Mouse (Mus musculus): ENCODE results near the gene Rhof. TPM values are rescaled to one million over a fixed set of nuclear protein-coding genes. Genes with fewer than 3 reads are reported as not detected.

Rhof gene
- polyA plus RNA-seq, 1 experiment from 2014 or later: 4.8 TPM

DNA sequence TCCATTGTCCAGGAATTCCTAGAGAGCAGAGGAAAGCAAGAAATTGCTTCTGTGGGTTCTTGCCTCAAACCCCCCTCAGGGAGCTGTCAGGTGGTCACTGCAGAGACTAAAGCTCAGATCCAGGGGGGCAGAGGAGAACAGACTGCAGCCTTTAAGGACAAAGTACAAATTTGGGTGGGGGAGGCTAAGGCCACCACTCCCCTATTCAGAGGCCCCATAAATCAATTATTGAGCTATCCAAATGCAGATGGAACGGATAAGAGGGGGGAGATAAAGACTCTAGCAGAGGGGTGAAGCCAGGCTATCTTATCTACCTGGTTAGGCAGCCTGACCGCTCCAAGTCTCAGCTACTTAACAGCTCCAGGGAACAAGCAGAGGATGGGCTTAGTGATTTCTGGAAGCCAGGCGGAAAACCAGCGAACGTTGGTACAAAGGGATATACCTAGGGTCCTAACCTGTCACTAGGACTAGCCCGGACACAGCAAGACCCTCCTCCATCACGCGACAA, 2.4 kb upstream of the Rhof start:
- DNase-seq (ENCODE audit: low spot score): no peak
- Histone ChIP-seq H3K27me3 (replicated peaks; ENCODE audit: control insufficient read depth, insufficient read depth, low read length) (no peaks in the 10 kb centered on the region), H3K36me3 (ENCODE audit: control insufficient read depth, insufficient read depth, low read length) (no peaks in the 10 kb centered on the region), H3K4me3 (ENCODE audit: low read depth, low read length) (peak overlapping the region; percentile 97), H3K9me3 (ENCODE audit: control insufficient read depth, low read length) (no peaks in the 10 kb centered on the region), H3K9ac (ENCODE audit: low read depth, low read length) (peak overlapping the region; percentile 100), H3K4me2 (peak overlapping the region; percentile 100), H3K27ac (ENCODE audit: low read depth, low read length) (peak overlapping the region; percentile 100), H3K4me1 (replicated peaks; ENCODE audit: control insufficient read depth, insufficient read depth, low read length) (peaks cover 73% of the 10 kb centered on the region)
- no peak for ATAC-seq (replicated peaks; ENCODE audit: low FRiP score)
- WGBS: 37% methylated on average over 8 of the region's 8 CpGs

DNA sequence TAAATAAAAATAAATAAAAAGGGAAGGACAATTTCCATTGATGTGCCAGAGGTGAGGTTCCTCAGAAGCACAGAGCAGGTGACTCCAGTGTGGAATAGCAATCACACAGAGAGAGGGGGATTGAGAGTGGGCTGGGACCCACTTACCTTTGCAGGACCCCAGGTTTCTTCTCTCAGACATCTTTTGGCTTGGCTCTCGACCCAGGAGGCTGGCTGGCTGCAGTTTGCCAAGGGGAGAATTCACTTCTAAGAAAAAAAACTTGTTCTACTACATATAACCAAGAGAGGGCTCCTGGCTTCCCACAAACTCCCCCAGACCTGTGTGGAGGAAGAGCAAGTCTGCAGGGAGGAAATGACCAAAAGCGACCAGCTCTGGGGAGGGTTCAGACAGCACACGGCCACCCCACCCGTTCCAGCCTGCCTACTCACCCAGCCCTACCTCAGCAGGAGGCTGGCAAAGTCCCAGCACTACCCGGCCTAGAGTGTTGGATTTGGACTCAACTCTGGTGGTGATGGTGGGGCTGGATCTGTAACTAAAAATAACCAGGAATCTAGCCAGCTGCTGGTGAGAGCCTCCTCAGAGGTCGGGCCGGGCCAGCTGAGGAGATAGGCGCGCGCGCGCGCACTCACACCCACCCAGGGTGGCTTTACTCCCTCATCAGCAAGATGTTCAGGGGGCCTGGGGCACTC, 1.8 kb upstream of the Rhof start:
- DNase-seq (ENCODE audit: low spot score) (no peak), ATAC-seq (replicated peaks; ENCODE audit: low FRiP score) (no peak)
- H3K36me3 ChIP-seq (ENCODE audit: control insufficient read depth, insufficient read depth, low read length): no peaks in the 10 kb centered on the region
- peaks cover 72% of the 10 kb centered on the region for H3K4me1 ChIP-seq (replicated peaks; ENCODE audit: control insufficient read depth, insufficient read depth, low read length)
- no peaks in the 10 kb centered on the region for H3K9me3 ChIP-seq (ENCODE audit: control insufficient read depth, low read length)
- 40% methylated on average over 13 of the region's 13 CpGs for WGBS
- peak overlapping the region; percentile 100 for H3K9ac ChIP-seq (ENCODE audit: low read depth, low read length)
- H3K27ac ChIP-seq (ENCODE audit: low read depth, low read length): peak overlapping the region; percentile 100
- H3K4me3 ChIP-seq (ENCODE audit: low read depth, low read length): peak overlapping the region; percentile 97
- H3K27me3 ChIP-seq (replicated peaks; ENCODE audit: control insufficient read depth, insufficient read depth, low read length): no peaks in the 10 kb centered on the region
- peak overlapping the region; percentile 100 for H3K4me2 ChIP-seq

DNA sequence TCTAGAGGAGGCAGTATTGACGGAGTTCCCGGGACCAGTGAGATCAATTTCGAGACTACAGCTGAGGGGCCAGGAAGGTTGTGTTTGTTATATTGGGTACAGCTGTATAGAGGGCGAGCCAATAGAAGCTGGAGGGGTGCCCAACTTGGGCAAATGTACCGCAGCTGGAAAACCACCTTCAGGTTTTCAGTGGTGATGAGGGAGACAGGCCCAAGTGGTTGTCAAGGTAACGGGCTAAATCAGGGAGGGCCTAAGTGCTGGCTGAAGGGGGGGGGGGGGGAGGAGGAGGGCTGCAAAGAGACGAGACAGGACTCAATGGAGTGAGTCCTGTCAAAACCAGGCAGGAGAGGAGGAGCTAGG, 1.3 kb upstream of the Rhof start:
- 53% methylated on average over 7 of the region's 7 CpGs for WGBS
- no peak for DNase-seq (ENCODE audit: low spot score)

DNA sequence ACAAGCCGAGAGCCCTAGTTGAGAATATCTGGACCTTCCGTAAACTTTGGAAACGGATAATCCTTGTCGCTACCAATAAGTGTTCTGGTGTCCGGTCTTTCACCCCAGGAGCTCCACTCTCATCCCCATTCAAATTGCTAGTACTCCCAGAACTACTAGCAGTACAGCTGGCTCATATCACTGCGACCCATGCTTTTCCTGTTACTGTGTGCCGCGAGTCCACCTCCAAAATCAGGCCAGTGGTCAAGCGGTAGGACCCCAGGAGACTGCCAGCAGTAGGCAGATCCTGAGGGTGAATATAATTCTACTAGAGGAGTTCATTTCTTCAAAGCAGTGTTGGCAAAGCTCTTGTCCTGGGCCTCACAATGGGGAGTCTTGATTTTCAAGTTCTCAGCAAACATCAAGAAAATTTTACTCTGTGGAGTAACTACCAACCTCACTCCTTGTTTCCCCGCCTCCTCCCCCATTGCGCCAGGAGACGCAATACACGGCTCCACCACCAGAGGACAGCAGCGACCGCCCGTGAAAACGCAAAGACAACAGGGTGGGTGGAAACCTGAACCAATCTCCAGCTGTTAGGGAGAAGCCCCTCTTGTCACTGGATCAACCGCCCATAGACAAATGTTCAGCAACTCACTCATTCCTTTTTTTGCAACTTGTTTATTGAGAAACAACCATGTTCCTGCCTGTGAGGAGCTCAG, 741 bp upstream of the Rhof start:
- Histone ChIP-seq H3K27me3 (replicated peaks; ENCODE audit: control insufficient read depth, insufficient read depth, low read length) (no peaks in the 10 kb centered on the region), H3K4me2 (peak overlapping the region; percentile 90), H3K9me3 (ENCODE audit: control insufficient read depth, low read length) (no peaks in the 10 kb centered on the region), H3K4me1 (replicated peaks; ENCODE audit: control insufficient read depth, insufficient read depth, low read length) (peaks cover 69% of the 10 kb centered on the region), H3K9ac (ENCODE audit: low read depth, low read length) (no peak overlapping the region), H3K4me3 (ENCODE audit: low read depth, low read length) (peak overlapping the region; percentile 53; the same call in 1 of the 2 replicates), H3K27ac (ENCODE audit: low read depth, low read length) (peak overlapping the region; percentile 23; the same call in 1 of the 2 replicates), H3K36me3 (ENCODE audit: control insufficient read depth, insufficient read depth, low read length) (no peaks in the 10 kb centered on the region)
- ATAC-seq (replicated peaks; ENCODE audit: low FRiP score) (no peak), DNase-seq (ENCODE audit: low spot score) (peak; percentile 86)
- 13% methylated on average over 18 of the region's 18 CpGs for WGBS

More for the DNA sequence above, 1.3 kb upstream of the Rhof start:
- no peaks in the 10 kb centered on the region for H3K9me3 ChIP-seq (ENCODE audit: control insufficient read depth, low read length)
- H3K27me3 ChIP-seq (replicated peaks; ENCODE audit: control insufficient read depth, insufficient read depth, low read length): no peaks in the 10 kb centered on the region
- no peak for ATAC-seq (replicated peaks; ENCODE audit: low FRiP score)
- 0 out of 2 replicates have a peak overlapping the region, but pooled peaks have one; percentile 23 for H3K27ac ChIP-seq (ENCODE audit: low read depth, low read length)
- H3K9ac ChIP-seq (ENCODE audit: low read depth, low read length): no peak overlapping the region
- no peaks in the 10 kb centered on the region for H3K36me3 ChIP-seq (ENCODE audit: control insufficient read depth, insufficient read depth, low read length)
- no peak overlapping the region for H3K4me3 ChIP-seq (ENCODE audit: low read depth, low read length)
- H3K4me2 ChIP-seq: peak overlapping the region; percentile 6; the same call in 1 of the 2 replicates
- H3K4me1 ChIP-seq (replicated peaks; ENCODE audit: control insufficient read depth, insufficient read depth, low read length): peaks cover 74% of the 10 kb centered on the region

DNA sequence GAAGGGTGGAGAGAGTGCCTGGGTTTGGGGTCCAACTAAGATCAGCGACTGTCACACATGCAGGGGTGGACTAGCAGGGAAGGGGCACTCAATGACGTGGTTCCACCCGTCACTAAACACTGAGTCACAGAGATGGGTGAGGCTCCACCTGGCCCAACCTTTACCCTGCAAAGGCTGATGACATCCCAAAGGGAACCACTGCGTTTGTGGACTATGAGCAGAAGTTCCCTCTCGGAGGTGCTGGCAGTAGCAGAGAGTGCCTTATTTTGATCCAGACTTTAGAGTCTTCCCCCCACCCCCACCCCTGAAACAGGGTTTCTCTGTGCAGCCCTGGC, 1.7 kb downstream of the Rhof start:
- Histone ChIP-seq H3K4me2 (no peak overlapping the region), H3K4me3 (ENCODE audit: low read depth, low read length) (no peak overlapping the region), H3K27me3 (replicated peaks; ENCODE audit: control insufficient read depth, insufficient read depth, low read length) (no peaks in the 10 kb centered on the region), H3K4me1 (replicated peaks; ENCODE audit: control insufficient read depth, insufficient read depth, low read length) (peaks cover 54% of the 10 kb centered on the region), H3K27ac (ENCODE audit: low read depth, low read length) (no peak overlapping the region), H3K9me3 (ENCODE audit: control insufficient read depth, low read length) (no peaks in the 10 kb centered on the region), H3K9ac (ENCODE audit: low read depth, low read length) (no peak overlapping the region), H3K36me3 (ENCODE audit: control insufficient read depth, insufficient read depth, low read length) (no peaks in the 10 kb centered on the region)
- ATAC-seq (replicated peaks; ENCODE audit: low FRiP score) (no peak), DNase-seq (ENCODE audit: low spot score) (no peak)
- WGBS: 75% methylated on average over 5 of the region's 5 CpGs

DNA sequence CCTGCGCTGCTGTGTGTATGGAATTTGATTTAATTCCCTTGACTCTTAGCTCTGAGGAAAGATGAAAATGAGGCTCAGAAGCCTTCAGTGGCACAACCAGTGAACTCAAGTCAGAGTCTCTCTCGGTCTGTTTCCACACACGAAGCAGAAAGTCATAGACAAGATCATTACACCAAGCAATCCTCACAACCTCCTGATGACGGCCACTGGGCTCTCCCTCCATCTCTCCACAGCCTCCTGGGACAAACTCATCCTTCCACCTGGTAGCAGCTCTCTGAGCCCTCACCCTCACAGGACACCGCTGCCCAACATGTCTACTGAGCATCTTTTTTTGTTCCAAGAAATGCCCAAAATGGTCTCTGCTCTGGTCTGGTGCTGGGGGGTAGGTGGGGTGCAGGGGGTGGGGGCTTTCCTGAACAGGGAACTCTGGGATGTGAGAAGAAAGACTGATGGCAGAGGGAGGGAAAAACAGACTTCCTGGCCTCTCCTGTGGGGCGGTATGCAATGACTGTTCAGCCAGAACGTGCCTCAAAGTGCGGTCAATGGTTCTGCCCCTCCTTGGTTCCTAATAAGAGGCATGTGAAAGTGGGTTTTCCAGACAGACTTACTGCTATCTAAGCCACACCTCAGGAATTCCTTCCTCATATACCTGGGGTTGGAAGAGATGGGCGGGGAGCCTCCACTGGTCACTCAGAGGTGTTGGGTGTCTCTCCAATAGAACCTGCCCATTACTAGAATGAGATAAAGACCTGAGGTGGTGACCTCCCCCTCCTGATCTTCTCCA, 2.3 kb downstream of the Rhof start:
- Histone ChIP-seq H3K27ac (ENCODE audit: low read depth, low read length) (no peak overlapping the region), H3K27me3 (replicated peaks; ENCODE audit: control insufficient read depth, insufficient read depth, low read length) (no peaks in the 10 kb centered on the region), H3K4me3 (ENCODE audit: low read depth, low read length) (no peak overlapping the region), H3K36me3 (ENCODE audit: control insufficient read depth, insufficient read depth, low read length) (no peaks in the 10 kb centered on the region), H3K4me2 (no peak overlapping the region), H3K9ac (ENCODE audit: low read depth, low read length) (no peak overlapping the region), H3K4me1 (replicated peaks; ENCODE audit: control insufficient read depth, insufficient read depth, low read length) (peaks cover 55% of the 10 kb centered on the region), H3K9me3 (ENCODE audit: control insufficient read depth, low read length) (no peaks in the 10 kb centered on the region)
- DNase-seq (ENCODE audit: low spot score) (no peak), ATAC-seq (replicated peaks; ENCODE audit: low FRiP score) (no peak)
- 86% methylated on average over 9 of the region's 9 CpGs for WGBS

DNA sequence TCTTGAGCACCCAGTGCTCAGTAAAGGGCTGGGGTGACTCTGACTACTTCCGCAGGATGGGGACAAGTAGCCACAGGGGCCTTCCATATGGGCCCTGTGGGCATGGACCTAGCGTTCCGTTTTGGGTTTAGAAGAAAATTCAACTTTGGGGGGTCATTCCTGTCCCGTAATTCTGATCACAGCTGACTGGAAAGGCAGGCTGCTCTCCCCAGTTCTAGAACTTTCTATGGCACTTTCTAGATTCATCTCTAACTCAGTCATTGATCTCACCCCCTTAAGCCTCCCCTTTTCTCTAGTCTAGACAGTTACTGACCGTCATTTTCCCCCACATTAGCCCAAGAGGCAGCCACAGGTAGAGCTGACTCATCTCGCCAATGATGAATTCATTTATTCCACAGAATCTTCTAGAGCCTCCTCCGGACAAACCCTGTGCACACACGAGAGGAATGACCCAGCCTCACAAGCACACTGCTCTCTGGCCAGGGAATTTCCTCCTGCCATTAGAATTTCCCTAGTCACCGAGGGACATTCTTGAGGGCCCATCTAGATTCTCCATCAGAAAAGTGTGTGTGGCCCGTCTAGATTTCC, 3.2 kb downstream of the Rhof start:
- 59% methylated on average over 10 of the region's 10 CpGs for WGBS
- H3K27ac ChIP-seq (ENCODE audit: low read depth, low read length): no peak overlapping the region

DNA sequence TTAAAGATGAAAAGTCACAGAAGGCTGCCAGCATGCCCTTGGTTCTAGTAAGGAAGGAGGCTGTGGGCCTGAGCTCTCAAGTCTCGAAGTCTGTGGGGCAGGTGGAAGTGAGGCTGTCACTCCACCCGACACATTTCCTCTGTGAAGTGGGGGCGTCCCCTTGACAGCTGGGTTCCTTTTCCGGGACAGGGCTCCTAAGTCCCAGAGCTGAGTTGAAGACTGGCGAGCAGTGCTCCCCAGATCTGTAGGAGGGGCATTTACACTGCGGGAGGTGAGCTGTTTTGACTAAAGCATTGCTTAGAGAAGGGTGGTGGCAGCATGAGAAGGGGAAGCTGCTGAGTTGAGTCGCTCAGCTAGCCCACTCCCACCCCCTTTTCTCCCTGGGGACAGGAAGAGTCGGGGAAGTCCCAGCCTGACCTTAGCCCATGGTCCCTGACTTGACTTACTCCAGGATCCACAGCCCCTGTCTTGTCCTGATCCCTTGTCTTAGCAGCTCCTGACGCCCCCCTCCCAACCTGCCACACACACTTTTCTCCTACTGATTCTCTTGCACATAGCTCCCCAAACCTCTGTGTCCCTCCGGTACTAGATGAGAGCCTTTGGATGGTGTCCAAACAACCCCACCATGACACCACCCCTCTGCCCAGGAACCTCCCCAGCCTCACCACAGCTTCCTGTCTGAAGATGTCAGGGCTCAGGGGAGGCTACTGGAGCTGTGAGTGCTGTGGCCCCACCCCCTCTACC, 3.9 kb downstream of the Rhof start:
- WGBS: 38% methylated on average over 10 of the region's 10 CpGs
- Histone ChIP-seq H3K27me3 (replicated peaks; ENCODE audit: control insufficient read depth, insufficient read depth, low read length) (no peaks in the 10 kb centered on the region), H3K27ac (ENCODE audit: low read depth, low read length) (no peak overlapping the region), H3K9ac (ENCODE audit: low read depth, low read length) (no peak overlapping the region), H3K4me1 (replicated peaks; ENCODE audit: control insufficient read depth, insufficient read depth, low read length) (peaks cover 43% of the 10 kb centered on the region), H3K4me3 (ENCODE audit: low read depth, low read length) (no peak overlapping the region), H3K4me2 (peak overlapping the region; percentile 6; the same call in 1 of the 2 replicates), H3K9me3 (ENCODE audit: control insufficient read depth, low read length) (no peaks in the 10 kb centered on the region), H3K36me3 (ENCODE audit: control insufficient read depth, insufficient read depth, low read length) (no peaks in the 10 kb centered on the region)
- DNase-seq (ENCODE audit: low spot score) (no peak), ATAC-seq (replicated peaks; ENCODE audit: low FRiP score) (no peak)

More for the DNA sequence above, 3.2 kb downstream of the Rhof start:
- Histone ChIP-seq H3K4me3 (ENCODE audit: low read depth, low read length) (no peak overlapping the region), H3K4me1 (replicated peaks; ENCODE audit: control insufficient read depth, insufficient read depth, low read length) (peaks cover 49% of the 10 kb centered on the region), H3K36me3 (ENCODE audit: control insufficient read depth, insufficient read depth, low read length) (no peaks in the 10 kb centered on the region), H3K9ac (ENCODE audit: low read depth, low read length) (no peak overlapping the region), H3K4me2 (peak overlapping the region; percentile 6; the same call in 1 of the 2 replicates), H3K9me3 (ENCODE audit: control insufficient read depth, low read length) (no peaks in the 10 kb centered on the region), H3K27me3 (replicated peaks; ENCODE audit: control insufficient read depth, insufficient read depth, low read length) (no peaks in the 10 kb centered on the region)
- ATAC-seq (replicated peaks; ENCODE audit: low FRiP score) (no peak), DNase-seq (ENCODE audit: low spot score) (no peak)

Measured in liver, embryonic 11.5 days (tissue).